Mouse (Mus musculus) kidney, embryonic 15.5 days (tissue): ENCODE data around the gene Osbpl9. TPM values are rescaled to one million over a fixed set of nuclear protein-coding genes. Genes with fewer than 3 reads are reported as not detected.

Experiments
- ATAC-seq: fragments of 200-750 bp; cut with Nextera tagmentation; replicated peaks from 2 replicates; pipeline ENCODE4 v1.8.0; 2017; ENCODE audit warnings: moderate TSS enrichment; ENCODE audit not compliant: low FRiP score
- H3K27ac ChIP-seq: fragments of 300-500 bp; sonication (generic); 2 replicates; pipeline ENCODE4 v1.5.1; 2015; ENCODE audit warnings: mild to moderate bottlenecking, inconsistent platforms
- H3K27me3 ChIP-seq: fragments of 300-500 bp; sonication (generic); 2 replicates; pipeline ENCODE4 v1.6.1; 2015; ENCODE audit warnings: inconsistent platforms
- H3K36me3 ChIP-seq: fragments of 300-500 bp; sonication (generic); 2 replicates; pipeline ENCODE4 v1.6.1; 2015; ENCODE audit warnings: inconsistent platforms
- H3K4me1 ChIP-seq: fragments of 300-500 bp; sonication (generic); 2 replicates; pipeline ENCODE4 v1.6.1; 2015; ENCODE audit warnings: inconsistent platforms
- H3K4me2 ChIP-seq: fragments of 300-500 bp; sonication (generic); 2 replicates; pipeline ENCODE4 v1.6.1; 2015; ENCODE audit warnings: moderate library complexity, mild to moderate bottlenecking, inconsistent platforms
- H3K4me3 ChIP-seq: fragments of 300-500 bp; sonication (generic); replicated peaks from 2 replicates; pipeline ENCODE4 v1.5.1; 2015; ENCODE audit warnings: mild to moderate bottlenecking, inconsistent platforms
- H3K9ac ChIP-seq: fragments of 300-500 bp; sonication (generic); 2 replicates; pipeline ENCODE4 v1.6.1; 2015; ENCODE audit warnings: mild to moderate bottlenecking, inconsistent platforms
- H3K9me3 ChIP-seq: fragments of 300-500 bp; sonication (generic); replicated peaks from 2 replicates; pipeline ENCODE4 v1.6.1; 2016; ENCODE audit warnings: inconsistent platforms
- WGBS: fragments of 180-500 bp; shearing (Covaris S2); methylation state at CpG from one replicate; pipeline ENCODE4 v1.1.7; 2015; ENCODE audit warnings: mixed read lengths; 5-methylcytosine and 5-hydroxymethylcytosine counted together
- polyA plus RNA-seq: library from polyadenylated mRNA; unstranded; fragments of >200 nt; fragmentation: Nextera tagmentation; extraction: Ambion mirVana; gene quantifications from 2 replicates; pipeline ENCODE4 v1.2.1, GENCODE M21; 2015

Osbpl9 gene
- polyA plus RNA-seq, 1 experiment from 2014 or later: 70.5 TPM

GRCm38 (mm10) chr4:109089171-109089570 lies 112.9 kb downstream of the Osbpl9 start:
- Histone ChIP-seq H3K4me2 (no peak overlapping the region), H3K27ac (no peak overlapping the region), H3K4me3 (no peak overlapping the region), H3K27me3 (no peaks in the 10 kb centered on the region), H3K36me3 (peaks cover 5% of the 10 kb centered on the region), H3K9ac (no peak overlapping the region), H3K9me3 (no peaks in the 10 kb centered on the region), H3K4me1 (no peaks in the 10 kb centered on the region)
- no peak for ATAC-seq
- WGBS: 91% methylated on average over 5 of the region's 5 CpGs

GRCm38 (mm10) chr4:109080118-109080517 lies 122.0 kb downstream of the Osbpl9 start:
- H3K9ac ChIP-seq: no peak overlapping the region
- H3K4me3 ChIP-seq: no peak overlapping the region
- no peaks in the 10 kb centered on the region for H3K9me3 ChIP-seq
- peak overlapping the region; percentile 55 for H3K27ac ChIP-seq
- H3K4me1 ChIP-seq: peaks cover 6% of the 10 kb centered on the region; the same call in 1 of the 2 replicates
- H3K4me2 ChIP-seq: no peak overlapping the region
- peaks cover 49% of the 10 kb centered on the region for H3K36me3 ChIP-seq
- ATAC-seq: no peak; the same call in 1 of the 2 replicates
- 51% methylated on average over 5 of the region's 5 CpGs for WGBS
- H3K27me3 ChIP-seq: no peaks in the 10 kb centered on the region

GRCm38 (mm10) chr4:109079676-109080075 lies 122.4 kb downstream of the Osbpl9 start:
- H3K36me3 ChIP-seq: peaks cover 49% of the 10 kb centered on the region
- peak overlapping the region; percentile 55 for H3K27ac ChIP-seq
- ATAC-seq: no peak; the same call in 1 of the 2 replicates
- H3K4me1 ChIP-seq: peaks cover 6% of the 10 kb centered on the region; the same call in 1 of the 2 replicates
- H3K9me3 ChIP-seq: no peaks in the 10 kb centered on the region
- no peak overlapping the region for H3K9ac ChIP-seq
- H3K4me2 ChIP-seq: no peak overlapping the region
- no peaks in the 10 kb centered on the region for H3K27me3 ChIP-seq
- WGBS: 66% methylated on average over 3 of the region's 3 CpGs
- H3K4me3 ChIP-seq: no peak overlapping the region

GRCm38 (mm10) chr4:109078941-109079340 lies 123.1 kb downstream of the Osbpl9 start:
- Histone ChIP-seq H3K36me3 (peaks cover 46% of the 10 kb centered on the region), H3K27ac (peak overlapping the region; percentile 55), H3K27me3 (no peaks in the 10 kb centered on the region), H3K4me2 (no peak overlapping the region), H3K9me3 (no peaks in the 10 kb centered on the region), H3K4me3 (no peak overlapping the region), H3K4me1 (peaks cover 6% of the 10 kb centered on the region; the same call in 1 of the 2 replicates), H3K9ac (no peak overlapping the region)
- no peak for ATAC-seq
- 82% methylated on average over 7 of the region's 7 CpGs for WGBS

GRCm38 (mm10) chr4:109073296-109073695 lies 128.8 kb downstream of the Osbpl9 start:
- H3K27ac ChIP-seq: no peak overlapping the region
- H3K36me3 ChIP-seq: peaks cover 50% of the 10 kb centered on the region
- no peaks in the 10 kb centered on the region for H3K9me3 ChIP-seq
- WGBS: 83% methylated on average over 3 of the region's 3 CpGs
- no peak overlapping the region for H3K9ac ChIP-seq
- H3K4me3 ChIP-seq: no peak overlapping the region
- H3K4me1 ChIP-seq: no peaks in the 10 kb centered on the region
- H3K27me3 ChIP-seq: no peaks in the 10 kb centered on the region
- no peak for ATAC-seq
- H3K4me2 ChIP-seq: no peak overlapping the region

- H3K27me3 ChIP-seq: no peaks in the 10 kb centered on the region
- no peaks in the 10 kb centered on the region for H3K4me1 ChIP-seq
- 84% methylated on average over 6 of the region's 6 CpGs for WGBS
- no peaks in the 10 kb centered on the region for H3K9me3 ChIP-seq
- ATAC-seq: no peak
- no peak overlapping the region for H3K9ac ChIP-seq
- H3K4me2 ChIP-seq: no peak overlapping the region
- H3K27ac ChIP-seq: no peak overlapping the region
- peaks cover 54% of the 10 kb centered on the region for H3K36me3 ChIP-seq
- no peak overlapping the region for H3K4me3 ChIP-seq
Observed at GRCm38 (mm10) chr4:109072891-109073290, 129.2 kb downstream of the Osbpl9 start.

GRCm38 (mm10) chr4:109065714-109066113 lies 136.4 kb downstream of the Osbpl9 start:
- Histone ChIP-seq H3K4me3 (no peak overlapping the region), H3K9me3 (no peaks in the 10 kb centered on the region), H3K4me2 (no peak overlapping the region), H3K9ac (no peak overlapping the region), H3K4me1 (no peaks in the 10 kb centered on the region), H3K27me3 (no peaks in the 10 kb centered on the region), H3K27ac (no peak overlapping the region), H3K36me3 (peaks cover 92% of the 10 kb centered on the region)
- ATAC-seq: no peak
- 95% methylated on average over 5 of the region's 5 CpGs for WGBS

GRCm38 (mm10) chr4:109064941-109065340 lies 137.1 kb downstream of the Osbpl9 start:
- WGBS: 77% methylated on average over 6 of the region's 6 CpGs
- no peaks in the 10 kb centered on the region for H3K4me1 ChIP-seq
- peaks cover 93% of the 10 kb centered on the region for H3K36me3 ChIP-seq
- H3K9ac ChIP-seq: no peak overlapping the region
- no peaks in the 10 kb centered on the region for H3K27me3 ChIP-seq
- H3K9me3 ChIP-seq: no peaks in the 10 kb centered on the region
- no peak overlapping the region for H3K4me2 ChIP-seq
- H3K4me3 ChIP-seq: no peak overlapping the region
- no peak overlapping the region for H3K27ac ChIP-seq
- no peak for ATAC-seq

- Histone ChIP-seq H3K9me3 (no peaks in the 10 kb centered on the region), H3K4me3 (no peak overlapping the region), H3K27ac (no peak overlapping the region), H3K4me2 (no peak overlapping the region), H3K9ac (no peak overlapping the region), H3K27me3 (no peaks in the 10 kb centered on the region), H3K36me3 (peaks cover 97% of the 10 kb centered on the region), H3K4me1 (no peaks in the 10 kb centered on the region)
- 88% methylated on average over 4 of the region's 4 CpGs for WGBS
- ATAC-seq: no peak
Observed at GRCm38 (mm10) chr4:109059255-109059821, 142.7 kb downstream of the Osbpl9 start.

GRCm38 (mm10) chr4:109057640-109058039 lies 144.4 kb downstream of the Osbpl9 start:
- H3K4me3 ChIP-seq: no peak overlapping the region
- peaks cover 93% of the 10 kb centered on the region for H3K36me3 ChIP-seq
- no peak overlapping the region for H3K27ac ChIP-seq
- H3K4me1 ChIP-seq: no peaks in the 10 kb centered on the region; the same call in 1 of the 2 replicates
- no peaks in the 10 kb centered on the region for H3K9me3 ChIP-seq
- H3K4me2 ChIP-seq: no peak overlapping the region
- WGBS: 91% methylated on average over 8 of the region's 8 CpGs
- H3K9ac ChIP-seq: no peak overlapping the region
- ATAC-seq: no peak
- H3K27me3 ChIP-seq: no peaks in the 10 kb centered on the region

- H3K9ac ChIP-seq: no peak overlapping the region
- WGBS: 93% methylated on average over 7 of the region's 7 CpGs
- H3K4me3 ChIP-seq: no peak overlapping the region
- H3K4me1 ChIP-seq: peaks cover 4% of the 10 kb centered on the region
- H3K27ac ChIP-seq: no peak overlapping the region
- H3K9me3 ChIP-seq: no peaks in the 10 kb centered on the region
- no peak for ATAC-seq
- no peak overlapping the region for H3K4me2 ChIP-seq
- peaks cover 90% of the 10 kb centered on the region for H3K36me3 ChIP-seq
- no peaks in the 10 kb centered on the region for H3K27me3 ChIP-seq
Observed at GRCm38 (mm10) chr4:109056351-109056750, 145.7 kb downstream of the Osbpl9 start.

GRCm38 (mm10) chr4:109054003-109054402 lies 148.1 kb downstream of the Osbpl9 start:
- Histone ChIP-seq H3K27ac (no peak overlapping the region), H3K9me3 (no peaks in the 10 kb centered on the region), H3K4me1 (peaks cover 4% of the 10 kb centered on the region), H3K4me2 (no peak overlapping the region), H3K27me3 (no peaks in the 10 kb centered on the region), H3K9ac (no peak overlapping the region), H3K36me3 (peaks cover 89% of the 10 kb centered on the region), H3K4me3 (no peak overlapping the region)
- ATAC-seq: no peak
- 88% methylated on average over 9 of the region's 9 CpGs for WGBS

- Histone ChIP-seq H3K36me3 (peaks cover 85% of the 10 kb centered on the region), H3K9me3 (no peaks in the 10 kb centered on the region), H3K4me2 (no peak overlapping the region), H3K27ac (0 out of 2 replicates have a peak overlapping the region, but pooled peaks have one; percentile 18), H3K4me1 (peaks cover 4% of the 10 kb centered on the region), H3K4me3 (no peak overlapping the region), H3K27me3 (no peaks in the 10 kb centered on the region), H3K9ac (no peak overlapping the region)
- 60% methylated on average over 1 of the region's 1 CpGs for WGBS
- no peak for ATAC-seq
Observed at GRCm38 (mm10) chr4:109052282-109052681, 149.8 kb downstream of the Osbpl9 start.
